Mouse (Mus musculus): ENCODE measurements around the gene Wfdc13. TPM values are rescaled to one million over a fixed set of nuclear protein-coding genes. Genes with fewer than 3 reads are reported as not detected.

Gene Wfdc13
- polyA plus RNA-seq (2016; fragmentation: Nextera tagmentation; extraction: Ambion mirVana): 0.45 TPM in 1 of 2 replicates, not detected in the other

GRCm38 (mm10) chr2:164684807-164685206, at the start of gene Wfdc13:
TSS of gene Wfdc13 (plus strand) at chr2:164685107.
- Histone ChIP-seq H3K27ac (no peak within 1 kb of the TSS), H3K9ac (no peak within 1 kb of the TSS), H3K36me3 (no peaks in the 10 kb centered on the region), H3K4me2 (replicated peaks) (no peak within 1 kb of the TSS), H3K4me3 (no peak within 1 kb of the TSS), H3K9me3 (no peaks in the 10 kb centered on the region), H3K4me1 (0 out of 2 replicates have a peak, but pooled peaks cover 3% of the 10 kb centered on the region), H3K27me3 (no peaks in the 10 kb centered on the region)
- no peak for ATAC-seq (ENCODE audit: insufficient number of reproducible peaks, insufficient read depth, low FRiP score, low TSS enrichment)
- 75% methylated on average over 3 of the region's 3 CpGs for WGBS

GRCm38 (mm10) chr2:164635266-164635665, 49.6 kb upstream of the Wfdc13 start:
- 79% methylated on average over 9 of the region's 9 CpGs for WGBS
- H3K4me1 ChIP-seq: no peaks in the 10 kb centered on the region
- no peaks in the 10 kb centered on the region for H3K9me3 ChIP-seq
- H3K9ac ChIP-seq: no peak overlapping the region
- no peaks in the 10 kb centered on the region for H3K36me3 ChIP-seq
- no peaks in the 10 kb centered on the region for H3K27me3 ChIP-seq
- H3K4me2 ChIP-seq (replicated peaks): no peak overlapping the region
- ATAC-seq (ENCODE audit: insufficient number of reproducible peaks, insufficient read depth, low FRiP score, low TSS enrichment): no peak
- no peak overlapping the region for H3K4me3 ChIP-seq
- no peak overlapping the region for H3K27ac ChIP-seq

GRCm38 (mm10) chr2:164638696-164639095, 46.2 kb upstream of the Wfdc13 start, which contains the start of gene Wfdc16:
TSS of gene Wfdc16 (minus strand) at chr2:164638796.
- no peak for ATAC-seq (ENCODE audit: insufficient number of reproducible peaks, insufficient read depth, low FRiP score, low TSS enrichment)
- H3K4me1 ChIP-seq: no peaks in the 10 kb centered on the region
- no peaks in the 10 kb centered on the region for H3K27me3 ChIP-seq
- no peaks in the 10 kb centered on the region for H3K36me3 ChIP-seq
- no peak within 1 kb of the TSS for H3K4me3 ChIP-seq
- H3K27ac ChIP-seq: no peak within 1 kb of the TSS
- H3K4me2 ChIP-seq (replicated peaks): no peak within 1 kb of the TSS
- WGBS: 88% methylated on average over 3 of the region's 3 CpGs
- H3K9me3 ChIP-seq: no peaks in the 10 kb centered on the region
- H3K9ac ChIP-seq: no peak within 1 kb of the TSS

GRCm38 (mm10) chr2:164641129-164641528, 43.8 kb upstream of the Wfdc13 start:
- ATAC-seq (ENCODE audit: insufficient number of reproducible peaks, insufficient read depth, low FRiP score, low TSS enrichment): no peak
- WGBS: 69% methylated on average over 7 of the region's 7 CpGs
- no peak overlapping the region for H3K4me2 ChIP-seq (replicated peaks)
- H3K9ac ChIP-seq: no peak overlapping the region
- no peak overlapping the region for H3K27ac ChIP-seq
- no peaks in the 10 kb centered on the region for H3K9me3 ChIP-seq
- no peaks in the 10 kb centered on the region for H3K4me1 ChIP-seq
- no peak overlapping the region for H3K4me3 ChIP-seq
- H3K27me3 ChIP-seq: no peaks in the 10 kb centered on the region
- no peaks in the 10 kb centered on the region for H3K36me3 ChIP-seq

- ATAC-seq (ENCODE audit: insufficient number of reproducible peaks, insufficient read depth, low FRiP score, low TSS enrichment): no peak
- WGBS: 77% methylated on average over 13 of the region's 13 CpGs
- H3K4me2 ChIP-seq (replicated peaks): no peak overlapping the region
These were observed 42.8 kb upstream of the Wfdc13 start for GRCm38 (mm10) chr2:164641881-164642673.

GRCm38 (mm10) chr2:164655858-164656257, 29.0 kb upstream of the Wfdc13 start, which contains the start of gene Wfdc10:
TSS of gene Wfdc10 (plus strand) at chr2:164656046.
- ATAC-seq (ENCODE audit: insufficient number of reproducible peaks, insufficient read depth, low FRiP score, low TSS enrichment): no peak
- H3K4me2 ChIP-seq (replicated peaks): no peak within 1 kb of the TSS
- no peaks in the 10 kb centered on the region for H3K9me3 ChIP-seq
- no peak within 1 kb of the TSS for H3K27ac ChIP-seq
- H3K4me3 ChIP-seq: no peak within 1 kb of the TSS
- 14% methylated on average over 11 of the region's 11 CpGs for WGBS
- H3K4me1 ChIP-seq: no peaks in the 10 kb centered on the region
- no peak within 1 kb of the TSS for H3K9ac ChIP-seq
- no peaks in the 10 kb centered on the region for H3K27me3 ChIP-seq
- no peaks in the 10 kb centered on the region for H3K36me3 ChIP-seq

More at GRCm38 (mm10) chr2:164641881-164642673, 42.8 kb upstream of the Wfdc13 start:
- H3K36me3 ChIP-seq: no peaks in the 10 kb centered on the region
- no peak overlapping the region for H3K27ac ChIP-seq
- no peak overlapping the region for H3K4me3 ChIP-seq
- no peaks in the 10 kb centered on the region for H3K4me1 ChIP-seq
- no peaks in the 10 kb centered on the region for H3K9me3 ChIP-seq
- H3K9ac ChIP-seq: no peak overlapping the region
- H3K27me3 ChIP-seq: no peaks in the 10 kb centered on the region

- H3K27ac ChIP-seq: no peak within 1 kb of the TSS
- 81% methylated on average over 9 of the region's 9 CpGs for WGBS
- no peak within 1 kb of the TSS for H3K4me3 ChIP-seq
- H3K36me3 ChIP-seq: no peaks in the 10 kb centered on the region
- H3K27me3 ChIP-seq: no peaks in the 10 kb centered on the region
- no peaks in the 10 kb centered on the region for H3K9me3 ChIP-seq
- no peak for ATAC-seq (ENCODE audit: insufficient number of reproducible peaks, insufficient read depth, low FRiP score, low TSS enrichment)
- no peak within 1 kb of the TSS for H3K9ac ChIP-seq
- H3K4me1 ChIP-seq: no peaks in the 10 kb centered on the region
- no peak within 1 kb of the TSS for H3K4me2 ChIP-seq (replicated peaks)
These were observed 28.4 kb upstream of the Wfdc13 start, which contains the start of gene Wfdc9 for GRCm38 (mm10) chr2:164656483-164656882. TSS of gene Wfdc9 (minus strand) at chr2:164656583.

GRCm38 (mm10) chr2:164664851-164665250, 20.1 kb upstream of the Wfdc13 start:
- Histone ChIP-seq H3K9ac (no peak overlapping the region), H3K27ac (no peak overlapping the region), H3K36me3 (no peaks in the 10 kb centered on the region), H3K4me1 (no peaks in the 10 kb centered on the region), H3K4me3 (no peak overlapping the region), H3K27me3 (no peaks in the 10 kb centered on the region), H3K9me3 (no peaks in the 10 kb centered on the region), H3K4me2 (replicated peaks) (no peak overlapping the region)
- ATAC-seq (ENCODE audit: insufficient number of reproducible peaks, insufficient read depth, low FRiP score, low TSS enrichment): no peak
- WGBS: 82% methylated on average over 7 of the region's 7 CpGs

GRCm38 (mm10) chr2:164670261-164670660, 14.6 kb upstream of the Wfdc13 start:
- ATAC-seq (ENCODE audit: insufficient number of reproducible peaks, insufficient read depth, low FRiP score, low TSS enrichment): no peak
- WGBS: 83% methylated on average over 5 of the region's 5 CpGs
- no peak overlapping the region for H3K27ac ChIP-seq
- H3K4me2 ChIP-seq (replicated peaks): no peak overlapping the region
- H3K9me3 ChIP-seq: no peaks in the 10 kb centered on the region
- H3K9ac ChIP-seq: no peak overlapping the region
- H3K27me3 ChIP-seq: no peaks in the 10 kb centered on the region
- H3K36me3 ChIP-seq: no peaks in the 10 kb centered on the region
- no peak overlapping the region for H3K4me3 ChIP-seq
- no peaks in the 10 kb centered on the region for H3K4me1 ChIP-seq

- no peaks in the 10 kb centered on the region for H3K4me1 ChIP-seq
- no peaks in the 10 kb centered on the region for H3K27me3 ChIP-seq
- H3K27ac ChIP-seq: no peak overlapping the region
- H3K9me3 ChIP-seq: no peaks in the 10 kb centered on the region
- H3K4me3 ChIP-seq: no peak overlapping the region
- no peak overlapping the region for H3K4me2 ChIP-seq (replicated peaks)
- WGBS: 16% methylated on average over 1 of the region's 1 CpGs
- ATAC-seq (ENCODE audit: insufficient number of reproducible peaks, insufficient read depth, low FRiP score, low TSS enrichment): no peak
- no peaks in the 10 kb centered on the region for H3K36me3 ChIP-seq
- H3K9ac ChIP-seq: no peak overlapping the region
These were observed 14.0 kb upstream of the Wfdc13 start for GRCm38 (mm10) chr2:164670938-164671337.

- Histone ChIP-seq H3K4me1 (no peaks in the 10 kb centered on the region), H3K27ac (no peak within 1 kb of the TSS), H3K4me3 (no peak within 1 kb of the TSS), H3K9me3 (no peaks in the 10 kb centered on the region), H3K4me2 (replicated peaks) (no peak within 1 kb of the TSS), H3K9ac (no peak within 1 kb of the TSS), H3K27me3 (no peaks in the 10 kb centered on the region), H3K36me3 (no peaks in the 10 kb centered on the region)
- WGBS: 82% methylated on average over 7 of the region's 7 CpGs
- no peak for ATAC-seq (ENCODE audit: insufficient number of reproducible peaks, insufficient read depth, low FRiP score, low TSS enrichment)
These were observed 10.9 kb upstream of the Wfdc13 start, which contains the start of gene Wfdc11 for GRCm38 (mm10) chr2:164673987-164674386. TSS of gene Wfdc11 (minus strand) at chr2:164674087.

- Histone ChIP-seq H3K27me3 (no peaks in the 10 kb centered on the region), H3K36me3 (no peaks in the 10 kb centered on the region), H3K4me3 (no peak overlapping the region), H3K27ac (no peak overlapping the region), H3K4me2 (replicated peaks) (no peak overlapping the region), H3K9me3 (no peaks in the 10 kb centered on the region), H3K9ac (no peak overlapping the region), H3K4me1 (peaks cover 3% of the 10 kb centered on the region; the same call in 1 of the 2 replicates)
- 80% methylated on average over 7 of the region's 7 CpGs for WGBS
- no peak for ATAC-seq (ENCODE audit: insufficient number of reproducible peaks, insufficient read depth, low FRiP score, low TSS enrichment)
These were observed 8.8 kb upstream of the Wfdc13 start for GRCm38 (mm10) chr2:164676103-164676502.
